Mouse (Mus musculus): Measurements from ENCODE around the gene Gcnt4.
A peak's percentile ranks its signal among the peaks of the same experiment; 100 is the strongest.
"Not testable (repeated sequence)": the region's sequence is repeated elsewhere in the genome, so short reads cannot be mapped to it uniquely, and the experiment has no call there.

Gene Gcnt4

GRCm38 (mm10) chr13:96923999-96924961 is at the start of gene Gcnt4:
TSS of gene Gcnt4 (plus strand) at chr13:96924689.
- peak; percentile 20 to 30 for DNase-seq (ENCODE audit: low spot score in 2 of 2)

GRCm38 (mm10) chr13:96878220-96879057 is 46.0 kb upstream of the Gcnt4 start:
- no peak for DNase-seq (ENCODE audit: low spot score in 2 of 2)

- DNase-seq (ENCODE audit: low spot score in 2 of 2) = no peak
These were observed 40.0 kb upstream of the Gcnt4 start for GRCm38 (mm10) chr13:96884534-96884933.

- DNase-seq (ENCODE audit: low spot score in 2 of 2) = no peak
These were observed 34.5 kb upstream of the Gcnt4 start for GRCm38 (mm10) chr13:96889985-96890384.

GRCm38 (mm10) chr13:96895144-96895543 is 29.3 kb upstream of the Gcnt4 start:
- no peak for DNase-seq (ENCODE audit: low spot score in 2 of 2)

GRCm38 (mm10) chr13:96906717-96907116 is 17.8 kb upstream of the Gcnt4 start:
- no peak for DNase-seq (ENCODE audit: low spot score in 2 of 2)

GRCm38 (mm10) chr13:96911202-96911601 is 13.3 kb upstream of the Gcnt4 start:
- no peak for DNase-seq (ENCODE audit: low spot score in 2 of 2)

- DNase-seq (ENCODE audit: low spot score in 2 of 2) = not testable (repeated sequence)
These were observed 1.4 kb upstream of the Gcnt4 start for GRCm38 (mm10) chr13:96923134-96923533.

GRCm38 (mm10) chr13:96924985-96925745 is 676 bp downstream of the Gcnt4 start:
- DNase-seq (ENCODE audit: low spot score in 2 of 2) = no peak

GRCm38 (mm10) chr13:96925991-96926725 is 1.7 kb downstream of the Gcnt4 start:
- no peak for DNase-seq (ENCODE audit: low spot score in 2 of 2)

- DNase-seq (ENCODE audit: low spot score in 2 of 2) = no peak
These were observed 3.3 kb downstream of the Gcnt4 start for GRCm38 (mm10) chr13:96927781-96928180.

GRCm38 (mm10) chr13:96928432-96929039 is 4.0 kb downstream of the Gcnt4 start:
- DNase-seq (ENCODE audit: low spot score in 2 of 2) = no peak

- no peak for DNase-seq (ENCODE audit: low spot score in 2 of 2)
These were observed 8.3 kb downstream of the Gcnt4 start for GRCm38 (mm10) chr13:96932745-96933144.

- DNase-seq (ENCODE audit: low spot score in 2 of 2) = no peak
These were observed 8.9 kb downstream of the Gcnt4 start for GRCm38 (mm10) chr13:96933367-96933766.

- no peak for DNase-seq (ENCODE audit: low spot score in 2 of 2)
These were observed 11.8 kb downstream of the Gcnt4 start for GRCm38 (mm10) chr13:96936173-96936777.

GRCm38 (mm10) chr13:96937059-96937558 is 12.6 kb downstream of the Gcnt4 start:
- no peak for DNase-seq (ENCODE audit: low spot score in 2 of 2)

- no peak for DNase-seq (ENCODE audit: low spot score in 2 of 2)
These were observed 15.2 kb downstream of the Gcnt4 start for GRCm38 (mm10) chr13:96939680-96940079.

- not testable (repeated sequence) for DNase-seq (ENCODE audit: low spot score in 2 of 2)
These were observed 17.0 kb downstream of the Gcnt4 start for GRCm38 (mm10) chr13:96941481-96941880.

GRCm38 (mm10) chr13:96943571-96943970 is 19.1 kb downstream of the Gcnt4 start:
- DNase-seq (ENCODE audit: low spot score in 2 of 2) = no peak

GRCm38 (mm10) chr13:96945748-96946147 is 21.3 kb downstream of the Gcnt4 start:
- DNase-seq (ENCODE audit: low spot score in 2 of 2) = no peak
